Mouse (Mus musculus): ENCODE data around the gene Zscan18.

GRCm38 (mm10) chr7:12799554-12799953 lies 3.9 kb downstream of the Zscan18 start:
- TF ChIP-seq POLR2A (IDR thresholded peaks at IDR 0.05; ENCODE audit: control insufficient read depth, low read depth, low read length) (no peak), CTCF (IDR thresholded peaks at IDR 0.05; ENCODE audit: control insufficient read depth, insufficient read depth, insufficient replicate concordance, low read depth, low read length) (no peak)

Data from testis, adult 2 months (tissue).